Mouse (Mus musculus) limb, embryonic 11.5 days (tissue): ENCODE data around the gene Speer4c. TPM values are rescaled to one million over a fixed set of nuclear protein-coding genes. Genes with fewer than 3 reads are reported as not detected.
"Not testable (repeated sequence)": the region's sequence is repeated elsewhere in the genome, so short reads cannot be mapped to it uniquely, and the experiment has no call there.

Experiments used
- ATAC-seq: fragments of 200-750 bp; cut with Nextera tagmentation; 2 replicates; pipeline ENCODE4 v1.8.0; 2017; ENCODE audit warnings: low read depth; ENCODE audit not compliant: insufficient number of reproducible peaks, low FRiP score, low TSS enrichment
- DNase-seq: peaks from one replicate; pipeline ENCODE4 v3.0.0-alpha.2; 2015; ENCODE audit warnings: low spot score
- H3K27ac ChIP-seq: fragments of 300-500 bp; sonication (generic); replicated peaks from 2 replicates; pipeline ENCODE4 v1.5.1; 2014; ENCODE audit warnings: low read depth, mild to moderate bottlenecking, low read length
- H3K27me3 ChIP-seq: fragments of 300-500 bp; sonication (generic); 2 replicates; pipeline ENCODE4 v1.6.1; 2014; ENCODE audit warnings: mild to moderate bottlenecking, low read length, mixed read lengths; ENCODE audit not compliant: control insufficient read depth, insufficient read depth
- H3K36me3 ChIP-seq: fragments of 300-500 bp; sonication (generic); 2 replicates; pipeline ENCODE4 v1.6.1; 2014; ENCODE audit warnings: mild to moderate bottlenecking, low read length, moderate library complexity, mixed read lengths; ENCODE audit not compliant: control insufficient read depth, insufficient read depth
- H3K4me1 ChIP-seq: fragments of 300-500 bp; sonication (generic); 2 replicates; pipeline ENCODE4 v1.6.1; 2014; ENCODE audit warnings: low read length, mixed read lengths; ENCODE audit not compliant: control insufficient read depth, insufficient read depth
- H3K4me2 ChIP-seq: fragments of 300-500 bp; sonication (generic); 2 replicates; pipeline ENCODE4 v1.6.1; 2014; ENCODE audit warnings: low read depth, mild to moderate bottlenecking, moderate library complexity; ENCODE audit not compliant: severe bottlenecking
- H3K4me3 ChIP-seq: fragments of 300-500 bp; sonication (generic); 2 replicates; pipeline ENCODE4 v1.5.1; 2014; ENCODE audit warnings: low read depth, low read length
- H3K9ac ChIP-seq: fragments of 300-500 bp; sonication (generic); 2 replicates; pipeline ENCODE4 v1.6.1; 2014; ENCODE audit warnings: mild to moderate bottlenecking, low read length
- H3K9me3 ChIP-seq: fragments of 300-500 bp; sonication (generic); 2 replicates; pipeline ENCODE4 v1.6.1; 2016; ENCODE audit warnings: low read length; ENCODE audit not compliant: control insufficient read depth
- WGBS: fragments of 180-500 bp; shearing (Covaris S2); extraction: QIAGEN DNeasy Blood & Tissue Kit; methylation state at CpG from one replicate; pipeline ENCODE4 v1.1.7; 2014; 5-methylcytosine and 5-hydroxymethylcytosine counted together
- polyA plus RNA-seq: library from polyadenylated mRNA; unstranded; fragments of >200 nt; fragmentation: Nextera tagmentation; extraction: Ambion mirVana; gene quantifications from 2 replicates; pipeline ENCODE4 v1.2.1, GENCODE M21; 2014

Gene Speer4c
- polyA plus RNA-seq, 1 experiment from 2014 or later: not detected

DNA sequence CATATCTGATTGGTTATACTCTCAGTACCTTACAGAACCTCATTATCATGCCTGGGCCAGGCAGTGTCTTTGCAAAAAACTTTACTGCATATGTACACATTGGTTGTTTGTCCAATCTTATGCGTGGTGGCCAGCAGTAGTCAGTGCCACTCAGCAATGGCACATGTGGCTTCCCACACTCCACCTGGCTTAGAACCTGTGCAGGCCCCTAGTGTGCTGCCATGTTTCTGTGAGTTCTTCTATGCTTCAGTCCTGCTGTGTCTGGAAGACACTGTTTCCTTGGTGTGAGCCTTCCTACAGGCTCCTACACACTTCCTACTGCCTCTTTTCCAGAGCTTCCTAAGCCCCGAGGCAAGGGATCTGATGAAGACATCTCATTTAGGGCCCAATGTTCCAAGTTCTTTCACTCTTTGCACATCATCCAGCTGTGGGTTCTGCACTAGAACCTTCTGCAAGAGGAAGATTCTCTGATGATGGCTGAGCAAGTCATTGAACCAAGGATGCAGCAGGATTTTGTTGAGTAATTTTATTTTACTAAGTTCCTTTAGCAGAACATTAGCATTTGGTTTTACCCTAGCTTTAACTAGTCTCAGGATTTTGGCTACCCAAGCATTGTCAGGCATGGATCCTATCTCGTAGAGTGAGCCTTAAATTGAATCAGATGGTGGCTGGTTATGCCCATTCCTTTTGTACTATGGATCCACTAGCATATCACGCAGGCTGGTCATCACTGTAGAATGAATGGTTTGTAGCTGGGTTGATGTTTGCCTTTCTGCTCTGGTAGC lies 25.0 kb downstream of the Speer4c start:
- not testable (repeated sequence) for H3K9me3 ChIP-seq, H3K9ac ChIP-seq, H3K27me3 ChIP-seq, H3K36me3 ChIP-seq, H3K4me2 ChIP-seq, H3K4me3 ChIP-seq, DNase-seq, H3K4me1 ChIP-seq, H3K27ac ChIP-seq
- ATAC-seq: peak; percentile 79
- WGBS: 65% methylated on average over 4 of the region's 4 CpGs

DNA sequence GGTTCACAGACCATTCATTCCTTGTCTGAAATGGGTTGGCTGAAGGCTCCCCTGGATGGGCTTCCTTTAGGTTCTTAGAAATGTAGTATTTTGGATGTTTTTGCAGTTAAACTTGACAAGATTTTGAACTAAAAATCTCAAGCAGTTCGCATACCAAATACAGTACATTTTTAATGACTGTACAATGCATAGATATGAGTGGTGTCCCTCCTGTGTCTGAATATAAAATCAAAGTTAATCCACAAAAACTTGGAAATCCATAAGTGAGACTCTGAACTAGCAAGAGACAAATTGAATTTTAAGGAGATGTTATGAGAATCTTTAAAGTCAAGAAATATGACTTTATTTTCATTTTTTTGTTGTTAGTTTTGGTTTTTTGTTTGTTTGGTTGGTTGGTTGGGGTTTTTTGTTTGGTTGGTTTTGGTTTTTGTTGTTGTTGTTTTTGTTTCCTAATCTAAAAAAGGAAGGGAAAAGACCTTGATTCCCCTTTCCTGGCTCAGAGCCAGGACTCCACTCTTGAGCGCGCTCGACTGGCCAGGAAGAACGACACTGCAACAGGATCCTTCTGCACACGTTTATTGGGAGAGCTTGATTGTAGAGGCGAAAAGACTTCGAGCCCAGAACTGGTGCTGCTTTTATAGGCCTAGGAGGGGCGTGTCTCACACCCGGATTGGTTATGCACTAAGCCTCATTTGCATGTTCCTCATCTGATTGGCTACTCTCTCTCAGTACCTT lies 32.6 kb downstream of the Speer4c start:
- WGBS: 79% methylated on average over 7 of the region's 10 CpGs
- not testable (repeated sequence) for H3K4me1 ChIP-seq

DNA sequence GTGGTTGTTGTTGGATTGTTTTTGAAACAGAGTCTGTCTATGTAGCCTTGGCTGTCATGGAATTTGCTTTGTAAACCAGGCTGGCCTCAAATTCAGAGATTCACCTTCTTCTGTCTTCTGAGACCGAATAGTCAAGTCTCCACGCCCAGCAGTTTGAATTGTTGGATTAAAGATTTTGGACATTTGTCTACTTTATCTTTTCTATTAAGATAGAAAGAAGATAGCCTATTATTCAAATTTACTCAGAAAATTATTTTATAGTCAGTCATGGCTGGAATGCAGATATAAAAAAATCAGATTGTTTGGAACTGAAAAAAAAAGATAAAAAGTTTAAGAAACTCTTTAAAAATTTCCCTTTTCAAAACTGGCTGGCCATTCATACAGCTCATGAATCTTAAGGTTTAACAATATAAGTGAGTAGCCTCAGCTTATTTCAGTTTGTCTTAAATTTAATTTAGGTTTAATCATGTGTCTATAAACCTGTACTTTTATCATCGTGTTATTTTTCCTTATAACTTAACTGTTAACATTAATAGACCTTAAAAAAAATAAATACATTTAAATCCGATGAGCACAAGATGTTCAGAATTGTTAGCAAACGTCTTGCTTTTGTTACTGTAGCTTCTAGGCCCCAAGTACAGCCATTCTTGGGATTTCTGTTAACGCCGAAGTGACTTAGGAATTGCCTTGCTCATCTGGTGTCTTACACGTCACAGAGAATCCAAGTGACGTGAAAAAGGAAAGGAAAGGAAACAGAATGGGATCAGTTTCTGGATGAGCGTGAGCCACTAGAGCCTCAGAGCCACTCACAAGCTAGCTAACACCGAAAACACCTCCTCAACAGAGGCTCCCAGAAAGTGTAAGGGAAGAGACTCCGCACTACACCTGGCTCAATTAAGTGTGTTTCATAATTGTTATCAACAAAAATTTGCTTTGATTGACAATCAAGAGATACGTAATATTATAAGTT lies 33.8 kb downstream of the Speer4c start:
- ATAC-seq (peak; percentile 86; the same call in 1 of the 2 replicates), DNase-seq (peak; percentile 30)
- not testable (repeated sequence) for H3K9me3 ChIP-seq, H3K27ac ChIP-seq, H3K27me3 ChIP-seq, H3K4me2 ChIP-seq, H3K9ac ChIP-seq, H3K4me3 ChIP-seq, H3K4me1 ChIP-seq, H3K36me3 ChIP-seq
- WGBS: 74% methylated on average over 13 of the region's 13 CpGs

More for the DNA sequence above, 32.6 kb downstream of the Speer4c start:
- peak; percentile 78; the same call in 1 of the 2 replicates for ATAC-seq
- not testable (repeated sequence) for H3K4me3 ChIP-seq, H3K9ac ChIP-seq, H3K36me3 ChIP-seq, DNase-seq, H3K27me3 ChIP-seq, H3K4me2 ChIP-seq, H3K27ac ChIP-seq, H3K9me3 ChIP-seq

DNA sequence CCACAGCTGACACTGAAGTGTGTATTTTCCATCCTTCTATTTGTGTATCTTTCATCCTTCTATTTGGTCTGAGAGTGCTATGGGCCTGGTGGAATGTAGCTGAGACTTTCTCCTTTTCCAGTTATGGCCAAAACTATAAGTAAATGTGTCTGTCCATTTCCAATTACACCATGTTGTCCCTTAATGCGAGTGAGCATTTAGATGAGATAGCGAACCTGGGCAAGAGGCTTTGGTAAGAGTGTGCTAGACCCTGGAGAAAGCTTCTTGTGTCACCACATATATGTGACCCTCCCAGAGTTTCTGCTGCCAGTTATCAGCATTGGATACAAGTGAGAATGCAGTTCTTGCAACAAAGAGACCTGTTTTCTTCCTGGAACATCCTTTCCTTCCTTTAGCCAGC lies 35.2 kb downstream of the Speer4c start:
- ATAC-seq, H3K36me3 ChIP-seq, H3K4me1 ChIP-seq, H3K27ac ChIP-seq, H3K4me3 ChIP-seq, H3K27me3 ChIP-seq, H3K4me2 ChIP-seq, H3K9me3 ChIP-seq, H3K9ac ChIP-seq: not testable (repeated sequence)
- peak; percentile 22 for DNase-seq
- 79% methylated on average over 2 of the region's 2 CpGs for WGBS

DNA sequence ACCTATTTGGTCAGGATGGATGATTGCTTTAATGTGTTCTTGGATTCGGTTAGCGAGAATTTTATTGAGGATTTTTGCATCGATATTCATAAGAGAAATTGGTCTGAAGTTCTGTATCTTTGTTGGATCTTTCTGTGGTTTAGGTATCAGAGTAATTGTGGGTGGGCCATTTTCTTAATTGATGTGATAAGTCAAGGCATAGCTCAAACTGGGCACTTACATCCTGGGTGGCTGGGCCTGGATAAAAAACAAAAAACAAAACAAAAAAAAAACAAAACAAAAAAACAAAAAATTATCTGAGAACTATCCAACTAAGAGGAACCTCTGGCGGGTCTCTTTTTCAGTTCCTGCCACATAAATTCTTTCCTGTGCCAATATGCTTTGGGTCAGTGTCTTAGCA lies 36.3 kb downstream of the Speer4c start:
- H3K4me2 ChIP-seq, H3K36me3 ChIP-seq, H3K9me3 ChIP-seq, H3K4me3 ChIP-seq, H3K4me1 ChIP-seq, DNase-seq, H3K9ac ChIP-seq, H3K27ac ChIP-seq, H3K27me3 ChIP-seq: not testable (repeated sequence)
- 71% methylated on average over 2 of the region's 4 CpGs for WGBS
- peak; percentile 79 for ATAC-seq

GRCm38 (mm10) chr5:15674429-15675244 lies 39.4 kb downstream of the Speer4c start:
- not testable (repeated sequence) for H3K9me3 ChIP-seq, H3K27me3 ChIP-seq, H3K4me2 ChIP-seq, H3K27ac ChIP-seq, H3K9ac ChIP-seq, H3K36me3 ChIP-seq, H3K4me3 ChIP-seq, H3K4me1 ChIP-seq
- ATAC-seq: peak; percentile 90
- DNase-seq: peak; percentile 18
- WGBS: 90% methylated on average over 5 of the region's 8 CpGs

DNA sequence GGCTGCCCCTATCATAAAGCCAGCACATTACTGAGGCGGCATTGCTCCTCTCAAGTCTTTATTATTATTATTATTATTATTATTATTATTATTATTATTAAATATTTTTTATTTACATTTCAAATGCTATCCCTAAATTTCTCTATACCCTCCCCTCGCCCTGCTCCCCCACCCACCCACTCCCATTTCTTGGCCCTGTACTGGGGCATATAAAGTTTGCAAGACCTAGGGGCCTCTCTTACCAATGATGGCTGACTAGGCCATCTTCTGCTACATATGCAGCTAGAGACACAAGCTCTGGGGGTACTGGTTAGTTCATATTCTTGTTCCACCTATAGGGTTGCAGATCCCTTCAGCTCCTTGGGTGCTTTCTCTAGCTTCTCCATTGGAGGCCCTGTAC lies 40.1 kb downstream of the Speer4c start:
- not testable (repeated sequence) for H3K27me3 ChIP-seq, H3K4me3 ChIP-seq, H3K4me1 ChIP-seq, H3K9me3 ChIP-seq, H3K9ac ChIP-seq, DNase-seq, H3K36me3 ChIP-seq, H3K27ac ChIP-seq, H3K4me2 ChIP-seq
- 88% methylated on average over 2 of the region's 2 CpGs for WGBS
- ATAC-seq: peak; percentile 54; the same call in 1 of the 2 replicates
